Mouse (Mus musculus): Measurements from ENCODE around the gene Kcnv2.

- no peak for TF ChIP-seq FLI1 (IDR thresholded peaks at IDR 0.05; ENCODE audit: low read length)
- no peak for TF ChIP-seq GATA1 (IDR thresholded peaks at IDR 0.05; ENCODE audit: borderline replicate concordance, low read length)
Observed at GRCm38 (mm10) chr19:27322281-27322680, at the start of gene Kcnv2.
